Mouse (Mus musculus): ENCODE results near the gene Mtmr11. TPM values are rescaled to one million over a fixed set of nuclear protein-coding genes. Genes with fewer than 3 reads are reported as not detected.
"Not testable (repeated sequence)": the region's sequence is repeated elsewhere in the genome, so short reads cannot be mapped to it uniquely, and the experiment has no call there.

The Mtmr11 gene
- polyA plus RNA-seq, 1 experiment = 60.8 TPM

GRCm38 (mm10) chr3:96198181-96198580 lies 36.4 kb downstream of the Mtmr11 start:
- 2% methylated on average over 6 of the region's 6 CpGs for WGBS
- no peak for DNase-seq (ENCODE audit: low read depth, low spot score)

- DNase-seq (ENCODE audit: low read depth, low spot score) = not testable (repeated sequence)
- 29% methylated on average over 8 of the region's 8 CpGs for WGBS
Observed at GRCm38 (mm10) chr3:96198601-96199251, 36.9 kb downstream of the Mtmr11 start.

- WGBS = 80% methylated on average over 2 of the region's 2 CpGs
- DNase-seq (ENCODE audit: low read depth, low spot score) = no peak
Observed at GRCm38 (mm10) chr3:96199731-96200130, 37.9 kb downstream of the Mtmr11 start.

- DNase-seq (ENCODE audit: low read depth, low spot score) = no peak
- 50% methylated on average over 3 of the region's 3 CpGs for WGBS
Observed at GRCm38 (mm10) chr3:96207819-96208218, 46.0 kb downstream of the Mtmr11 start.

- 40% methylated on average over 15 of the region's 15 CpGs for WGBS
- DNase-seq (ENCODE audit: low read depth, low spot score) = no peak
Observed at GRCm38 (mm10) chr3:96209242-96209641, 47.4 kb downstream of the Mtmr11 start.

GRCm38 (mm10) chr3:96219191-96219641 lies 57.4 kb downstream of the Mtmr11 start:
- WGBS = under 1% methylated on average over 12 of the region's 12 CpGs
- no peak for DNase-seq (ENCODE audit: low read depth, low spot score)

GRCm38 (mm10) chr3:96219661-96220130 lies 57.9 kb downstream of the Mtmr11 start, which contains the start of the genes Bola1 and Hist2h2ab:
TSS of gene Bola1 (minus strand) at chr3:96219709.
TSS of gene Hist2h2ab (plus strand) at chr3:96219865.
- under 1% methylated on average over 37 of the region's 37 CpGs for WGBS
- peak; percentile 80 for DNase-seq (ENCODE audit: low read depth, low spot score)

- not testable (repeated sequence) for DNase-seq (ENCODE audit: low read depth, low spot score)
- WGBS = under 1% methylated on average over 42 of the region's 47 CpGs
Observed at GRCm38 (mm10) chr3:96220131-96220764, 58.4 kb downstream of the Mtmr11 start.

- peak; percentile 92 for DNase-seq (ENCODE audit: low read depth, low spot score)
- under 1% methylated on average over 43 of the region's 43 CpGs for WGBS
Observed at GRCm38 (mm10) chr3:96220765-96221639, 59.2 kb downstream of the Mtmr11 start, which contains the start of the genes Hist2h2ac and Hist2h2be. TSS of gene Hist2h2ac (minus strand) at chr3:96220880. TSS of gene Hist2h2be (plus strand) at chr3:96221119.

Other genes with a start within 250 kb of the Mtmr11 start
- gene Anp32e, start 232.8 kb upstream of the Mtmr11 start, polyA plus RNA-seq (2012; rRNA removed) = 13.8 and 18.8 TPM in 2 replicates
- 49.7 and 54.9 TPM in 2 replicates for gene Plekho1, start 166.0 kb upstream of the Mtmr11 start, polyA plus RNA-seq (2012; rRNA removed)
- gene Vps45, start 103.5 kb upstream of the Mtmr11 start, polyA plus RNA-seq (2012; rRNA removed) = 6.1 TPM in 2 replicates
- gene Otud7b, start 57.5 kb upstream of the Mtmr11 start, polyA plus RNA-seq (2012; rRNA removed) = 5.7 and 8.9 TPM in 2 replicates
- gene Sf3b4, start 10.3 kb downstream of the Mtmr11 start, polyA plus RNA-seq (2012; rRNA removed) = 48.8 and 56.1 TPM in 2 replicates
- 2.0 TPM in 2 replicates for gene Sv2a, start 19.1 kb downstream of the Mtmr11 start, polyA plus RNA-seq (2012; rRNA removed)
- gene Bola1, start 57.7 kb downstream of the Mtmr11 start, polyA plus RNA-seq (2012; rRNA removed) = 45.2 and 47.6 TPM in 2 replicates
- 1.5 and 4.1 TPM in 2 replicates for gene Hist2h2ab, start 57.9 kb downstream of the Mtmr11 start, polyA plus RNA-seq (2012; rRNA removed)
- gene Hist2h2ac, start 58.9 kb downstream of the Mtmr11 start, polyA plus RNA-seq (2012; rRNA removed) = 14.8 and 16.9 TPM in 2 replicates
- gene Hist2h2be, start 59.1 kb downstream of the Mtmr11 start, polyA plus RNA-seq (2012; rRNA removed) = 2.8 and 3.7 TPM in 2 replicates
- 49.8 and 65.9 TPM in 2 replicates for gene Hist2h3c2, start 77.1 kb downstream of the Mtmr11 start, polyA plus RNA-seq (2012; rRNA removed)
- 68.4 and 101 TPM in 2 replicates for gene Hist2h2aa2, start 78.3 kb downstream of the Mtmr11 start, polyA plus RNA-seq (2012; rRNA removed)
- gene Hist2h2aa1, start 83.5 kb downstream of the Mtmr11 start, polyA plus RNA-seq (2012; rRNA removed) = 112 and 147 TPM in 2 replicates
- gene Hist2h3c1, start 84.7 kb downstream of the Mtmr11 start, polyA plus RNA-seq (2012; rRNA removed) = not detected in 2 replicates
- 5.8 and 5.9 TPM in 2 replicates for gene Hist2h4, start 101.3 kb downstream of the Mtmr11 start, polyA plus RNA-seq (2012; rRNA removed)
- gene Hist2h3b, start 106.7 kb downstream of the Mtmr11 start, polyA plus RNA-seq (2012; rRNA removed) = 62.7 and 75.7 TPM in 2 replicates
- gene Hist2h2bb, start 107.7 kb downstream of the Mtmr11 start, polyA plus RNA-seq (2012; rRNA removed) = 11.8 and 17.3 TPM in 2 replicates
- gene Fcgr1, start 132.0 kb downstream of the Mtmr11 start, polyA plus RNA-seq (2012; rRNA removed) = 4.6 and 5.6 TPM in 2 replicates

Measured in large intestine, adult 2 months (tissue).